Mouse (Mus musculus) spleen, adult 2 months (tissue): ENCODE measurements around the gene Yipf3.

ENCODE experiments used
- CTCF ChIP-seq: fragments of 200-500 bp; IDR thresholded peaks from 2 replicates; pipeline ENCODE4 v1.5.1; 2011; ENCODE audit warnings: mild to moderate bottlenecking, inconsistent platforms; ENCODE audit not compliant: insufficient read depth, insufficient read length, insufficient replicate concordance; ENCODE audit errors: extremely low read depth
- POLR2A ChIP-seq: fragments of 200-500 bp; IDR thresholded peaks from 2 replicates; pipeline ENCODE4 v1.6.1; 2011; ENCODE audit warnings: low read depth, low read length, inconsistent platforms

DNA sequence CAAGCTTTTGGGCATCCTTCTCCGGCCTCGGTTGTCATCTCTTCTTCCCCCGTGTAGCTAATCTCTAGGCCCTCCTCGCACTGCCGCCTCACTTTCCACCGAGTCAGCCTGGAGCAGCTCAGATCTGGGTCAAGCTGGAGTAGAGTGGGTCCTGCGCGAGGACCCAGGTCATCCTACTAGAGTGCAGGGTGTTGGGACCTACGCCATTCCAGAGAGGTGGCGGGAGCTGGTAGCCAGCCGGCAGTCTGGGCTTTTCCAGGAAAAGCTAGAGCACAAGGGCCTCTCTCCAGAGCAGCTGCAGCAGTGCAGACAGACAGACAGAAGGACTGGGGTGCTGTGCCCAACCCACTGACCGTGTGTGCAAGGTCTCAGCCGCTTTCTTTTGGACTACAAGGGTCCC lies 5.6 kb upstream of the Yipf3 start:
- TF ChIP-seq CTCF (no peak), POLR2A (no peak)
